Mouse (Mus musculus) brain, embryonic 14.5 days (tissue): Measurements from ENCODE around the gene Ccnl2.

ENCODE experiments used
- CTCF ChIP-seq: fragments of 200-500 bp; IDR thresholded peaks from 2 replicates; pipeline ENCODE4 v1.5.1; 2012; ENCODE audit warnings: inconsistent platforms, mild to moderate bottlenecking, moderate library complexity, borderline replicate concordance; ENCODE audit not compliant: insufficient read depth, insufficient read length; ENCODE audit errors: extremely low read depth
- POLR2A ChIP-seq: fragments of 200-500 bp; IDR thresholded peaks from 2 replicates; pipeline ENCODE4 v1.6.1; 2012; ENCODE audit warnings: mild to moderate bottlenecking, inconsistent platforms, borderline replicate concordance; ENCODE audit not compliant: poor library complexity, insufficient read depth, insufficient read length, severe bottlenecking; ENCODE audit errors: extremely low read depth

GRCm38 (mm10) chr4:155774280-155774754 lies 38.0 kb upstream of the Ccnl2 start, which contains the start of gene Vwa1:
- no peak for TF ChIP-seq CTCF
- peak; percentile 37; the same call in 1 of the 2 replicates for TF ChIP-seq POLR2A
